Mouse (Mus musculus): ENCODE measurements around the gene Ccnq. TPM values are rescaled to one million over a fixed set of nuclear protein-coding genes. Genes with fewer than 3 reads are reported as not detected.

Gene Ccnq
- polyA plus RNA-seq, 2 experiments: 18.3 to 19.8 TPM

GRCm38 (mm10) chr11:78739361-78739760, 12.2 kb downstream of the Ccnq start:
- no peak overlapping the region for H3K4me3 ChIP-seq (ENCODE audit: insufficient read depth in 1 of 2, low read depth in 2 of 2, low read length in 2 of 2)
- H3K27me3 ChIP-seq (ENCODE audit: control insufficient read depth, insufficient read depth, low read length): no peaks in the 10 kb centered on the region
- H3K4me1 ChIP-seq (replicated peaks; ENCODE audit: control insufficient read depth in 2 of 2, insufficient read depth in 2 of 2, low read length in 1 of 2): no peaks in the 10 kb centered on the region
- H3K9ac ChIP-seq (replicated peaks): no peak overlapping the region
- H3K27ac ChIP-seq: no peak overlapping the region
- H3K36me3 ChIP-seq (replicated peaks; ENCODE audit: control insufficient read depth, insufficient read depth, low read depth): no peaks in the 10 kb centered on the region
- no peak for ATAC-seq (ENCODE audit: insufficient read depth)
- DNase-seq (ENCODE audit: low read depth in 3 of 3, low spot score in 3 of 3): no peak
- no peaks in the 10 kb centered on the region for H3K9me3 ChIP-seq (ENCODE audit: control insufficient read depth, low read length)
- no peak for TF ChIP-seq CTCF (IDR thresholded peaks at IDR 0.05; ENCODE audit: low read depth)
- TF ChIP-seq EP300 (IDR thresholded peaks at IDR 0.05; ENCODE audit: low read depth): no peak
- H3K4me2 ChIP-seq (ENCODE audit: low read depth): no peak overlapping the region

DNA sequence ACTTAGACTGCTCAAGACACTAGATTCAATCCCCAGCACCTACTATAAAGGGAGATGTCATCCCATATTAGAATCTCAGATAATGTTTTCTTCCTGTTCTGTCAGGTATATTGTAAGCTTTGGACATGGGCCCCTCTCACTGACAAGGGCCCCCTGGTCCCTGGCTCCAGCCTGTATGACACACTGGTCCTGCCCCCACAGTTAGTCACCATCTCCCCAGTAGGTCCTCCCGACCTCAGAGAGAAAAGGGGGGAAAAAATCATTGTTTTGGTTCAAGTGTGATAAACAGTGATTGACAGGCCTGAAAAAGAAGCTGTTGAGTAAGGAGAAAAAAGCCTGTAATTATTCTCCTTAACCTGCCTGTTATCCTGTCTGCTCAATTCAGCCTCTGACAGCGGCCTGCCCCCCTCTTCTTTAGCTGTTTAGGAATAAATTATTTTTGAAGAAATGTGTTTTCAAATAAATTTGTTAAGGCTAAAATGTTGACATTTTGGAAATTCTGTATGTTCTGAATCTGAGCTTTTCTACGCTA, 14.6 kb downstream of the Ccnq start:
- no peaks in the 10 kb centered on the region for H3K27me3 ChIP-seq (ENCODE audit: control insufficient read depth, insufficient read depth, low read length)
- TF ChIP-seq EP300 (IDR thresholded peaks at IDR 0.05; ENCODE audit: low read depth): no peak
- no peak for TF ChIP-seq CTCF (IDR thresholded peaks at IDR 0.05; ENCODE audit: low read depth)
- 54% methylated on average over 3 of the region's 3 CpGs for WGBS (ENCODE audit: insufficient replicate concordance)
- H3K4me3 ChIP-seq (ENCODE audit: insufficient read depth in 1 of 2, low read depth in 2 of 2, low read length in 2 of 2): no peak overlapping the region
- DNase-seq (ENCODE audit: low read depth in 3 of 3, low spot score in 3 of 3) (no peak), ATAC-seq (ENCODE audit: insufficient read depth) (no peak)
- no peak overlapping the region for H3K27ac ChIP-seq
- no peak overlapping the region for H3K4me2 ChIP-seq (ENCODE audit: low read depth)
- H3K9ac ChIP-seq (replicated peaks): no peak overlapping the region
- no peaks in the 10 kb centered on the region for H3K36me3 ChIP-seq (replicated peaks; ENCODE audit: control insufficient read depth, insufficient read depth, low read depth)
- no peaks in the 10 kb centered on the region for H3K9me3 ChIP-seq (ENCODE audit: control insufficient read depth, low read length)
- peaks cover 0 to 3% of the 10 kb centered on the region in 2 experiments; a peak in 1 of 4 replicates for H3K4me1 ChIP-seq (replicated peaks; ENCODE audit: control insufficient read depth in 2 of 2, insufficient read depth in 2 of 2, low read length in 1 of 2)

GRCm38 (mm10) chr11:78735168-78735567, 16.4 kb downstream of the Ccnq start:
- H3K4me2 ChIP-seq (ENCODE audit: low read depth): no peak overlapping the region
- H3K36me3 ChIP-seq (replicated peaks; ENCODE audit: control insufficient read depth, insufficient read depth, low read depth): no peaks in the 10 kb centered on the region
- ATAC-seq (ENCODE audit: insufficient read depth) (no peak), DNase-seq (ENCODE audit: low read depth in 3 of 3, low spot score in 3 of 3) (no peak)
- H3K9ac ChIP-seq (replicated peaks): no peak overlapping the region
- no peak overlapping the region for H3K4me3 ChIP-seq (ENCODE audit: insufficient read depth in 1 of 2, low read depth in 2 of 2, low read length in 2 of 2)
- TF ChIP-seq EP300 (IDR thresholded peaks at IDR 0.05; ENCODE audit: low read depth): no peak
- no peak for TF ChIP-seq CTCF (IDR thresholded peaks at IDR 0.05; ENCODE audit: low read depth)
- H3K27me3 ChIP-seq (ENCODE audit: control insufficient read depth, insufficient read depth, low read length): no peaks in the 10 kb centered on the region
- H3K9me3 ChIP-seq (ENCODE audit: control insufficient read depth, low read length): no peaks in the 10 kb centered on the region
- H3K4me1 ChIP-seq (replicated peaks; ENCODE audit: control insufficient read depth in 2 of 2, insufficient read depth in 2 of 2, low read length in 1 of 2): peaks cover 0 to 3% of the 10 kb centered on the region in 2 experiments; a peak in 1 of 4 replicates
- 72% methylated on average over 1 of the region's 1 CpGs for WGBS (ENCODE audit: insufficient replicate concordance)
- no peak overlapping the region for H3K27ac ChIP-seq

DNA sequence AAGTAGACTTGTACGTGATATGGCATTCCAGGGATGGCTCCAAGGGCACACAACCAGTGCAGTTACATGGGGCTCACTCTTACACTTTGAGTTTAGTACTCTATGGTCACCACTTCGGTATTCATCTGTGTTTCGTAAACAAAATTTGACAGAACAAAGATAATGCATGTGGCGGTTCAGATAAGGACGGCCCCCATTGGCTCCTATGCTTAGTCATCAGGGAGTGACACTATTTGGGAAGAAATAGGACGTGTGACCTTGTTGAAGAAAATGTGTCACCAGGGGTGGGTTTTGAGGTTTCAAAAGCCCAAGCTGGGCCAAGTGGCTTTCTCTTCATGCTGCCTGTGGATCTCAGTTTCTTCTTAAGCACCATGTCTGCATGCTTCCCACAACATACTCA, 18.9 kb downstream of the Ccnq start:
- Histone ChIP-seq H3K4me1 (replicated peaks; ENCODE audit: control insufficient read depth in 2 of 2, insufficient read depth in 2 of 2, low read length in 1 of 2) (peaks cover 0 to 3% of the 10 kb centered on the region in 2 experiments; a peak in 1 of 4 replicates), H3K4me2 (ENCODE audit: low read depth) (peak overlapping the region; percentile 24; the same call in 1 of the 2 replicates), H3K9ac (replicated peaks) (no peak overlapping the region), H3K27me3 (ENCODE audit: control insufficient read depth, insufficient read depth, low read length) (no peaks in the 10 kb centered on the region), H3K36me3 (replicated peaks; ENCODE audit: control insufficient read depth, insufficient read depth, low read depth) (no peaks in the 10 kb centered on the region), H3K27ac (no peak overlapping the region), H3K4me3 (ENCODE audit: insufficient read depth in 1 of 2, low read depth in 2 of 2, low read length in 2 of 2) (no peak overlapping the region), H3K9me3 (ENCODE audit: control insufficient read depth, low read length) (no peaks in the 10 kb centered on the region)
- ATAC-seq (ENCODE audit: insufficient read depth): no peak
- TF ChIP-seq EP300 (IDR thresholded peaks at IDR 0.05; ENCODE audit: low read depth) (0 out of 2 replicates have a peak, but pooled peaks have one; percentile 23), CTCF (IDR thresholded peaks at IDR 0.05; ENCODE audit: low read depth) (no peak)
- DNase-seq (ENCODE audit: low read depth in 3 of 3, low spot score in 3 of 3): peak in 2 of 3 experiments; percentile 28 to 31
- 37% methylated on average over 6 of the region's 6 CpGs for WGBS (ENCODE audit: insufficient replicate concordance)

GRCm38 (mm10) chr11:78730902-78731301, 20.6 kb downstream of the Ccnq start:
- H3K4me1 ChIP-seq (replicated peaks; ENCODE audit: control insufficient read depth in 2 of 2, insufficient read depth in 2 of 2, low read length in 1 of 2): peaks cover 0 to 3% of the 10 kb centered on the region in 2 experiments; a peak in 1 of 4 replicates
- H3K27me3 ChIP-seq (ENCODE audit: control insufficient read depth, insufficient read depth, low read length): no peaks in the 10 kb centered on the region
- 16% methylated on average over 2 of the region's 2 CpGs for WGBS (ENCODE audit: insufficient replicate concordance)
- TF ChIP-seq CTCF (IDR thresholded peaks at IDR 0.05; ENCODE audit: low read depth): no peak
- TF ChIP-seq EP300 (IDR thresholded peaks at IDR 0.05; ENCODE audit: low read depth): no peak
- DNase-seq (ENCODE audit: low read depth in 3 of 3, low spot score in 3 of 3) (no peak), ATAC-seq (ENCODE audit: insufficient read depth) (no peak)
- H3K4me2 ChIP-seq (ENCODE audit: low read depth): no peak overlapping the region
- H3K9ac ChIP-seq (replicated peaks): no peak overlapping the region
- H3K4me3 ChIP-seq (ENCODE audit: insufficient read depth in 1 of 2, low read depth in 2 of 2, low read length in 2 of 2): no peak overlapping the region
- no peak overlapping the region for H3K27ac ChIP-seq
- no peaks in the 10 kb centered on the region for H3K9me3 ChIP-seq (ENCODE audit: control insufficient read depth, low read length)
- no peaks in the 10 kb centered on the region for H3K36me3 ChIP-seq (replicated peaks; ENCODE audit: control insufficient read depth, insufficient read depth, low read depth)
